Mouse (Mus musculus) CH12.LX (cell line): ENCODE results near the gene Olfr803. TPM values are rescaled to one million over a fixed set of nuclear protein-coding genes. Genes with fewer than 3 reads are reported as not detected.

Experiments
- DNase-seq: peaks from one replicate; pipeline ENCODE4 v3.0.0-alpha.2; 2013; ENCODE audit errors: extremely low read depth
- H3K27ac ChIP-seq: 2 replicates; pipeline ENCODE4 v1.5.1; 2012; ENCODE audit warnings: low read depth, mild to moderate bottlenecking, control low read depth, moderate library complexity; ENCODE audit not compliant: insufficient read depth
- H3K27me3 ChIP-seq: replicated peaks from 2 replicates; pipeline ENCODE3; 2012; ENCODE audit warnings: inconsistent platforms
- H3K36me3 ChIP-seq, 2 experiments: replicated peaks in 1 of 2; 2 replicates each; pipeline versions ENCODE3 to v1.6.1; 2012; ENCODE audit warnings: inconsistent platforms in 1 of 2, low read length in 1 of 2, mild to moderate bottlenecking in 1 of 2, mixed read lengths in 1 of 2, moderate library complexity in 1 of 2; ENCODE audit not compliant: control insufficient read depth in 1 of 2, insufficient read depth in 1 of 2
- H3K4me1 ChIP-seq, 2 experiments: 2 replicates each; pipeline ENCODE4 v1.6.1; 2012; ENCODE audit warnings: inconsistent platforms in 1 of 2, moderate library complexity in 1 of 2; ENCODE audit not compliant: insufficient read depth in 2 of 2, control insufficient read depth in 1 of 2
- H3K4me2 ChIP-seq: 2 replicates; pipeline ENCODE4 v1.6.1; 2012; ENCODE audit warnings: low read depth, mild to moderate bottlenecking, control low read depth; ENCODE audit not compliant: poor library complexity, insufficient read depth, severe bottlenecking
- H3K4me3 ChIP-seq, 3 experiments: fragments of 150-350 bp in 1 of 3; sonication (generic) in 1 of 3; replicated peaks in 1 of 3; 2 replicates each; pipeline versions ENCODE3 to v1.5.1; 2011 to 2012; ENCODE audit warnings: low read depth in 2 of 3, low read length in 2 of 3, mild to moderate bottlenecking in 2 of 3, moderate library complexity in 2 of 3, control low read depth in 1 of 3, improper control_type of control experiment in 1 of 3, inconsistent platforms in 1 of 3, mixed read lengths in 1 of 3; ENCODE audit not compliant: poor library complexity in 1 of 3
- H3K79me2 ChIP-seq: replicated peaks from 2 replicates; pipeline ENCODE4 v1.6.1; 2012; ENCODE audit warnings: mild to moderate bottlenecking, moderate library complexity; ENCODE audit not compliant: control insufficient read depth, poor library complexity, insufficient read depth, severe bottlenecking; ENCODE audit errors: extremely low read depth
- H3K9ac ChIP-seq: 2 replicates; pipeline ENCODE4 v1.6.1; 2012; ENCODE audit warnings: low read depth, mild to moderate bottlenecking, control low read depth, moderate library complexity; ENCODE audit not compliant: insufficient read depth
- H3K9me3 ChIP-seq: replicated peaks from 2 replicates; pipeline ENCODE3; 2012; ENCODE audit warnings: low read length, inconsistent platforms, mixed read lengths
- ETS1 ChIP-seq: conservative IDR thresholded peaks from 2 replicates; pipeline ENCODE4 v1.6.1; 2012; ENCODE audit warnings: low read depth, mild to moderate bottlenecking, inconsistent platforms, low read length, improper control_type of control experiment, moderate library complexity
- JUND ChIP-seq: conservative IDR thresholded peaks from 2 replicates; pipeline ENCODE4 v1.6.1; 2011; ENCODE audit warnings: low read depth, low read length, improper control_type of control experiment
- PAX5 ChIP-seq: IDR thresholded peaks from 2 replicates; pipeline ENCODE4 v1.6.1; 2012; ENCODE audit warnings: low read length, inconsistent platforms, mixed read lengths
- POLR2AphosphoS2 ChIP-seq: IDR thresholded peaks from 2 replicates; pipeline ENCODE4 v1.6.1; 2011; ENCODE audit warnings: low read depth, low read length, improper control_type of control experiment
- TCF12 ChIP-seq: IDR thresholded peaks from 2 replicates; pipeline ENCODE4 v1.6.1; 2014; ENCODE audit warnings: low read depth, mild to moderate bottlenecking, inconsistent platforms, low read length, improper control_type of control experiment
- USF2 ChIP-seq: conservative IDR thresholded peaks from 2 replicates; pipeline ENCODE4 v1.6.1; 2011; ENCODE audit warnings: low read depth, low read length, improper control_type of control experiment
- ZNF384 ChIP-seq: IDR thresholded peaks from 2 replicates; pipeline ENCODE4 v1.6.1; 2012; ENCODE audit warnings: low read depth, low read length, improper control_type of control experiment, inconsistent platforms
- dilution Hi-C: fragments of 300-500 bp; cut with MboI; formaldehyde crosslinking; loops from 2 replicates; pipeline ENCODE4 v1.14.3; 2020; ENCODE audit warnings: low sequenced_read_pairs; ENCODE audit not compliant: extremely low pct_unique_long_range_greater_than_20kb, extremely low pct_ligation_motif_present
- in situ Hi-C: fragments of 300-500 bp; cut with MboI; formaldehyde crosslinking; loops from 3 replicates; pipeline ENCODE4 v1.14.3; 2019; ENCODE audit warnings: low sequenced_read_pairs, low pct_ligation_motif_present, low pct_unique_long_range_greater_than_20kb, mixed read lengths
- polyA plus RNA-seq: library from polyadenylated mRNA; unstranded; fragments of >175 nt; gene quantifications from 2 replicates; pipeline ENCODE4 v1.2.1, GENCODE M21; 2012; ENCODE audit warnings: low read depth; ENCODE audit not compliant: insufficient read length
- total RNA-seq, 2 experiments: library from RNA; depleted of rRNA; stranded (reverse); fragments of 300-350 nt in 1 of 2; fragments of >200 nt in 1 of 2; gene quantifications; 2 replicates each; pipeline ENCODE4 v1.2.3; 2012 to 2014

Gene Olfr803
- total and polyA plus RNA-seq, 3 experiments, result not detected

- TF ChIP-seq POLR2AphosphoS2, result no peak
- TF ChIP-seq USF2, result no peak
- no peak for TF ChIP-seq PAX5
These were observed 36.7 kb downstream of the Olfr803 start, which contains the start of gene Olfr800 (continued) for GRCm38 (mm10) chr10:129657394-129657793.

GRCm38 (mm10) chr10:129651763-129652162 lies 42.3 kb downstream of the Olfr803 start:
- dilution Hi-C loops (no loop called here), in situ Hi-C loops (no loop called here)
- H3K4me2 ChIP-seq, result no peak overlapping the region
- H3K27me3 ChIP-seq, result no peaks in the 10 kb centered on the region
- TF ChIP-seq ZNF384, result peak; percentile 44
- TF ChIP-seq JUND, result peak; percentile 66; the same call in 1 of the 2 replicates
- no peak for TF ChIP-seq TCF12
- no peak for TF ChIP-seq USF2
- TF ChIP-seq ETS1, result peak; percentile 69; the same call in 1 of the 2 replicates
- peak; percentile 37 for DNase-seq
- no peaks in the 10 kb centered on the region for H3K9me3 ChIP-seq
- no peaks in the 10 kb centered on the region for H3K79me2 ChIP-seq
- H3K4me3 ChIP-seq, result no peak overlapping the region
- 0 out of 4 replicates have a peak, but pooled peaks cover 0 to 2% of the 10 kb centered on the region in 2 experiments for H3K4me1 ChIP-seq
- H3K36me3 ChIP-seq, result no peaks in the 10 kb centered on the region
- no peak overlapping the region for H3K9ac ChIP-seq
- no peak overlapping the region for H3K27ac ChIP-seq

Other genes with a start within 250 kb of the Olfr803 start
Only the 20 nearest of the 26 such genes appear.
- gene Olfr791, start 172.5 kb downstream of the Olfr803 start, total RNA-seq (2012; rRNA removed), result not detected in 2 replicates
- not detected in 2 replicates for gene Olfr791, start 172.5 kb downstream of the Olfr803 start, total RNA-seq (2014; rRNA removed)
- not detected in 2 replicates for gene Olfr791, start 172.5 kb downstream of the Olfr803 start, polyA plus RNA-seq
- not detected in 2 replicates for gene Olfr792, start 155.1 kb downstream of the Olfr803 start, total RNA-seq (2012; rRNA removed)
- not detected in 2 replicates for gene Olfr792, start 155.1 kb downstream of the Olfr803 start, total RNA-seq (2014; rRNA removed)
- gene Olfr792, start 155.1 kb downstream of the Olfr803 start, polyA plus RNA-seq, result not detected in 2 replicates
- gene Olfr794, start 126.6 kb downstream of the Olfr803 start, total RNA-seq (2012; rRNA removed), result not detected in 2 replicates
- not detected in 2 replicates for gene Olfr794, start 126.6 kb downstream of the Olfr803 start, total RNA-seq (2014; rRNA removed)
- gene Olfr794, start 126.6 kb downstream of the Olfr803 start, polyA plus RNA-seq, result not detected in 2 replicates
- not detected in 2 replicates for gene Olfr796, start 81.7 kb downstream of the Olfr803 start, total RNA-seq (2012; rRNA removed)
- gene Olfr796, start 81.7 kb downstream of the Olfr803 start, total RNA-seq (2014; rRNA removed), result not detected in 2 replicates
- gene Olfr796, start 81.7 kb downstream of the Olfr803 start, polyA plus RNA-seq, result 0.07 TPM in 1 of 2 replicates, not detected in the other
- gene Olfr798, start 66.4 kb downstream of the Olfr803 start, total RNA-seq (2012; rRNA removed), result not detected in 2 replicates
- not detected in 2 replicates for gene Olfr798, start 66.4 kb downstream of the Olfr803 start, total RNA-seq (2014; rRNA removed)
- not detected in 2 replicates for gene Olfr798, start 66.4 kb downstream of the Olfr803 start, polyA plus RNA-seq
- not detected in 2 replicates for gene Olfr799, start 56.8 kb downstream of the Olfr803 start, total RNA-seq (2012; rRNA removed)
- gene Olfr799, start 56.8 kb downstream of the Olfr803 start, total RNA-seq (2014; rRNA removed), result not detected in 2 replicates
- not detected in 2 replicates for gene Olfr799, start 56.8 kb downstream of the Olfr803 start, polyA plus RNA-seq
- not detected in 2 replicates for gene Olfr800, start 36.6 kb downstream of the Olfr803 start, total RNA-seq (2012; rRNA removed)
- gene Olfr800, start 36.6 kb downstream of the Olfr803 start, total RNA-seq (2014; rRNA removed), result not detected in 2 replicates
- not detected in 2 replicates for gene Olfr800, start 36.6 kb downstream of the Olfr803 start, polyA plus RNA-seq
- gene Olfr801, start 20.4 kb downstream of the Olfr803 start, total RNA-seq (2012; rRNA removed), result not detected in 2 replicates
- not detected in 2 replicates for gene Olfr801, start 20.4 kb downstream of the Olfr803 start, total RNA-seq (2014; rRNA removed)
- not detected in 2 replicates for gene Olfr801, start 20.4 kb downstream of the Olfr803 start, polyA plus RNA-seq
- gene Olfr802, start 6.1 kb downstream of the Olfr803 start, total RNA-seq (2012; rRNA removed), result not detected in 2 replicates
- not detected in 2 replicates for gene Olfr802, start 6.1 kb downstream of the Olfr803 start, total RNA-seq (2014; rRNA removed)
- gene Olfr802, start 6.1 kb downstream of the Olfr803 start, polyA plus RNA-seq, result not detected in 2 replicates
- gene Olfr804, start 8.9 kb upstream of the Olfr803 start, total RNA-seq (2012; rRNA removed), result not detected in 2 replicates
- not detected in 2 replicates for gene Olfr804, start 8.9 kb upstream of the Olfr803 start, total RNA-seq (2014; rRNA removed)
- not detected in 2 replicates for gene Olfr804, start 8.9 kb upstream of the Olfr803 start, polyA plus RNA-seq
- not detected in 2 replicates for gene Olfr805, start 35.1 kb upstream of the Olfr803 start, total RNA-seq (2012; rRNA removed)
- not detected in 2 replicates for gene Olfr805, start 35.1 kb upstream of the Olfr803 start, total RNA-seq (2014; rRNA removed)
- not detected in 2 replicates for gene Olfr805, start 35.1 kb upstream of the Olfr803 start, polyA plus RNA-seq
- not detected in 2 replicates for gene Olfr806, start 47.6 kb upstream of the Olfr803 start, total RNA-seq (2012; rRNA removed)
- gene Olfr806, start 47.6 kb upstream of the Olfr803 start, total RNA-seq (2014; rRNA removed), result not detected in 2 replicates
- gene Olfr806, start 47.6 kb upstream of the Olfr803 start, polyA plus RNA-seq, result not detected in 2 replicates
- gene Olfr807, start 63.5 kb upstream of the Olfr803 start, total RNA-seq (2012; rRNA removed), result not detected in 2 replicates
- not detected in 2 replicates for gene Olfr807, start 63.5 kb upstream of the Olfr803 start, total RNA-seq (2014; rRNA removed)
- not detected in 2 replicates for gene Olfr807, start 63.5 kb upstream of the Olfr803 start, polyA plus RNA-seq
- not detected in 2 replicates for gene Olfr808, start 71.2 kb upstream of the Olfr803 start, total RNA-seq (2012; rRNA removed)
- gene Olfr808, start 71.2 kb upstream of the Olfr803 start, total RNA-seq (2014; rRNA removed), result not detected in 2 replicates
- not detected in 2 replicates for gene Olfr808, start 71.2 kb upstream of the Olfr803 start, polyA plus RNA-seq
- gene Olfr809, start 80.4 kb upstream of the Olfr803 start, total RNA-seq (2012; rRNA removed), result not detected in 2 replicates
- not detected in 2 replicates for gene Olfr809, start 80.4 kb upstream of the Olfr803 start, total RNA-seq (2014; rRNA removed)
- not detected in 2 replicates for gene Olfr809, start 80.4 kb upstream of the Olfr803 start, polyA plus RNA-seq
- gene Olfr810, start 100.6 kb upstream of the Olfr803 start, total RNA-seq (2012; rRNA removed), result not detected in 2 replicates
- not detected in 2 replicates for gene Olfr810, start 100.6 kb upstream of the Olfr803 start, total RNA-seq (2014; rRNA removed)
- gene Olfr810, start 100.6 kb upstream of the Olfr803 start, polyA plus RNA-seq, result not detected in 2 replicates
- gene Olfr811, start 110.1 kb upstream of the Olfr803 start, total RNA-seq (2012; rRNA removed), result not detected in 2 replicates
- not detected in 2 replicates for gene Olfr811, start 110.1 kb upstream of the Olfr803 start, total RNA-seq (2014; rRNA removed)
- not detected in 2 replicates for gene Olfr811, start 110.1 kb upstream of the Olfr803 start, polyA plus RNA-seq
- gene Olfr812, start 151.8 kb upstream of the Olfr803 start, total RNA-seq (2012; rRNA removed), result not detected in 2 replicates
- gene Olfr812, start 151.8 kb upstream of the Olfr803 start, total RNA-seq (2014; rRNA removed), result not detected in 2 replicates
- gene Olfr812, start 151.8 kb upstream of the Olfr803 start, polyA plus RNA-seq, result not detected in 2 replicates
- gene Olfr813, start 161.1 kb upstream of the Olfr803 start, total RNA-seq (2012; rRNA removed), result not detected in 2 replicates
- gene Olfr813, start 161.1 kb upstream of the Olfr803 start, total RNA-seq (2014; rRNA removed), result not detected in 2 replicates
- not detected in 2 replicates for gene Olfr813, start 161.1 kb upstream of the Olfr803 start, polyA plus RNA-seq
- gene Olfr814, start 185.6 kb upstream of the Olfr803 start, total RNA-seq (2012; rRNA removed), result not detected in 2 replicates
- gene Olfr814, start 185.6 kb upstream of the Olfr803 start, total RNA-seq (2014; rRNA removed), result not detected in 2 replicates
- gene Olfr814, start 185.6 kb upstream of the Olfr803 start, polyA plus RNA-seq, result not detected in 2 replicates